Mouse (Mus musculus) brain, embryonic 14.5 days (tissue): ENCODE results near the gene Nrk.

Source experiments
- CTCF ChIP-seq: fragments of 200-500 bp; IDR thresholded peaks from 2 replicates; pipeline ENCODE4 v1.5.1; 2012; ENCODE audit warnings: inconsistent platforms, mild to moderate bottlenecking, moderate library complexity, borderline replicate concordance; ENCODE audit not compliant: insufficient read depth, insufficient read length; ENCODE audit errors: extremely low read depth
- POLR2A ChIP-seq: fragments of 200-500 bp; IDR thresholded peaks from 2 replicates; pipeline ENCODE4 v1.6.1; 2012; ENCODE audit warnings: mild to moderate bottlenecking, inconsistent platforms, borderline replicate concordance; ENCODE audit not compliant: poor library complexity, insufficient read depth, insufficient read length, severe bottlenecking; ENCODE audit errors: extremely low read depth

- TF ChIP-seq CTCF, result no peak
- no peak for TF ChIP-seq POLR2A
Observed at GRCm38 (mm10) chrX:139027296-139027695, 113.1 kb downstream of the Nrk start.
